Mouse (Mus musculus): ENCODE measurements around the gene D3Ertd751e.

The D3Ertd751e gene

DNA sequence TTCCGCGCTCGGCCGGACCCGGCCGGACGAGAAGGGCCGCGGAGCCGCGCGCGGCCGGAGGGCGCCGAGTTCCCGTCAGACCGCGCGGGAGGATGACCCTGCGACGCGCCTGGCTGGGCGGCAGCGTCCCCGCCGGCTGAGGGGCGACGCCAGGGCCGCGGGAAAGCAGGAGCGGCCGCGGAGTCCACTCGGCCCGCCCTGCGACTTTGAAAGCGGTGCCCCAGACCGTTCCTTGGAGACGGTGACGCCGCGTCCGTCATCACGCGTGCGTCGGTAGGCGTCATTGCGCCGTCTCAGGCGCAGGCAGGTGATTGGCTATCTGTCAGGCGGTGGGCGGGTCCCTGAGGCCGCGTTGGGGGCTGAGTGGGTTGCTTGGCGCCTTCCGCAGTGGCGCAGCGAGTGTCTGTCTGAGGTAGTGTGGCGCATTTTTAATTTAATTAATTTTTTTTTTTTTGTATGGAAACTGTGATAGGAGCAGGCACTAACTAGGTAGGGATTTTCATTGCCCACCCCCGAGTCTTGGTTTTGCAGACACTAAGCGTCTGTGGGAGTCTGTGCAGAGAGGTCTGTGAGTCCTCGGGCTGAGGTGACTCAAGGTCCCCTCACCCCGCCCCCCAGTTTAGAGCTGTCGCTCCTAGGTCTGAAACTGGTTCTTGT is at the start of gene D3Ertd751e, which contains the start of gene Sclt1:
Gene D3Ertd751e (plus strand): TSS at position 334 of the 657 bp plus-strand sequence.
Gene Sclt1 (minus strand): TSS at position 237 of the 657 bp plus-strand sequence.
- DNase-seq (ENCODE audit: low read depth, low spot score), result peak; percentile 93

DNA sequence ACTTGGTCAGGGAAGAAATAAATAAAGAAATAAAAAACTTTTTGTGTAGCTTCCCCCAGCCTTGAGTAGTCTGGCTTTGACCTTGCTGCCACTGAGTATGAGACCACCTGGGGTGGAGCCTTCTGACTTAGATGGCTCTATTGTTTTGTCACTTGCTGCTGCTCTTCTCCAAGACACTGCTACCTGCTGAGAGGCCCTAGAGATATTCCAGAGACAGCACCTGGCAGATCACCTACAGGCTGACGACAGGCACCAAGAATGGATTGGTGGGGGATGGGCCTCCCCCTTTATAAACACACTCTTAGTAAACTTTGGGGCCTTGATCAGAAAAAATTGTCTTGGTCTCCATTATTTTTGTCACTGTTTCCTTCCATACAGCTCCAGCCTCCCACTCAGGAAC is 46.7 kb upstream of the D3Ertd751e start:
- DNase-seq (ENCODE audit: low read depth, low spot score), result no peak

DNA sequence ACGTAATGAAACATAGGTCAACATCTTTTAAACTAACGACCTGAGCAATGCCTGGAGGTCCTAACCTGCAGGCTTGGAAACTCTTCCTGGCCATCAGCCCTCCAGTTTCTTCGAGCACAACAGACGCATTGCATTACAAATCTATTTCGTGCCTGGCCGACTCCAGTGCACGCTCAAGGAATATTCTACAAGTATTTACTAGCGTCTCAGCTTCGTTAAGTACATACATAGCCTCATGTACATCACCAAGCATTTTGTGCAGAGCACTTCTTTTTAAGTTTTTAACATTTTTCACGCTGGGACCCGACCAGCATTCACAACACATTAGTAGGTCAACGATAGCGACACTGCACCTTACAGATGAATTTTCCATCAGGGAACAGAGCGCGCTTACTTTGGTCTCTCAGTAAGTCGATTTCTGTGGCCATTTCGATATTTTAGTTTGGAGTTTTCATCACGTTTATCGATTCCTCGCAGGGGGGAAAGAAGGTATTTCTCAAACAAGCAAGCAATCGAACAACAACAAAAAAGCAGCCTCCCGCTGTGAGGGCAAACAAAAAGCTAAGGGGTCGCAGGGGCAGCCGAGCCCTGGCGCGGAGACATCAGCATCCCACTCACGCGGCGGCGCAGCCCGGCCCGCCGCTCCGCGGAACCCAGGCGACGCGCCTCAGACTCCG is 672 bp upstream of the D3Ertd751e start:
- DNase-seq (ENCODE audit: low read depth, low spot score), result peak; percentile 36

DNA sequence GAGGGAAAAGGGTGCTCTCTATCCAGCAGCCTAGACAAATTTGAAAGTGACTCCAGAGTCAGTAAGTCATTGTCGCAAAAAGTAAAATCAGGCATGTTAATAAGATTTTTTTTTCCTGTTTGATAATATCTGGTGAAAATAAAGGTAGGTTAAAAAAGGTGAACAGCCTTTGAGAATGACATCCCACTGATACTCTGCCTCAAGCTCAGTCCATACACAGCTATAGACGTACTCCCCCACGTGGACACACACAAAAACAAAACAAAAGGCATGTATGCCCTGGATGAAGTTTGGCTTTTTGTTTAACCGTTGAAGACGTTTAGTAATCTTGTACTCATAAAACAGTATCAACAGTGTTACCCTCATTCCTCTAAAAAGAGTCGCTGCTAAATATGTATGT is 1.0 kb downstream of the D3Ertd751e start:
- DNase-seq (ENCODE audit: low read depth, low spot score), result no peak

DNA sequence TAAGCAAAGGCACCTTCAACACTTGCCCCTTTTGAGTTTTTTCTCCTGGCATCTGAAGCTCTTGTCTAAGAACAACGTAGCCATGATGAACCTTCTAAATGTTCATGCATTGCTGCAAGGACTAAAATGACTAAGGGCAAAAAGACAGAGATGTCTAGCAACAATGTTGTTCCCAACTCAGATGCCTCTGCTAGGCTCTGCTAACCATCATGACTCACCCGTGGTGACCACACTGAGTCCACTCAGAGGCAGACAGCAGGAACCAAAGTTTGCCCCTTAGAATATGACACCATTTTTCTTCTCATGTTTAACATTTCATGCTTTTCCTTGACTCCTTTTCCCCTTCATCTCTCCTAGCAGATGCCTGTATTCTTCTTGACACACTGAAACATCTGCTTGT is 12.1 kb downstream of the D3Ertd751e start:
- DNase-seq (ENCODE audit: low read depth, low spot score), result no peak

DNA sequence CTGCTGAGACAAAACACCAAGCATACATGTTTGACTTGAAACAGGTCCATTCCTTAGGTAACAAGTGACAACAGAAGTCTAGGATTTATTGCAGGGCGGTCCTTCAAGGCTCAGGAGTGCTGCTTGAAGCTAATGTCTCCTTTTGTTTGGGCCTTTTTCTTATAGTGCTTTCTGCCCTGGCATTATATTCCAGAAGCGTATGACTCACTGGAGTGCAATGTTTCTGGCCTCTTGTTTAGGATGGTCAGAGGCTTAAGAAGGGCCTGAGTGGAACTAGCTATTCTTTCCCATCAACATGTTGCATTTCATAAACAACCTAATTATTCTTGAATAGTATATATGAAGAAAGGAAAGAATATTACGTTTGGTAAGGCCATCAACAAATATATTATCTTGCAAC is 19.7 kb downstream of the D3Ertd751e start:
- no peak for DNase-seq (ENCODE audit: low read depth, low spot score)

DNA sequence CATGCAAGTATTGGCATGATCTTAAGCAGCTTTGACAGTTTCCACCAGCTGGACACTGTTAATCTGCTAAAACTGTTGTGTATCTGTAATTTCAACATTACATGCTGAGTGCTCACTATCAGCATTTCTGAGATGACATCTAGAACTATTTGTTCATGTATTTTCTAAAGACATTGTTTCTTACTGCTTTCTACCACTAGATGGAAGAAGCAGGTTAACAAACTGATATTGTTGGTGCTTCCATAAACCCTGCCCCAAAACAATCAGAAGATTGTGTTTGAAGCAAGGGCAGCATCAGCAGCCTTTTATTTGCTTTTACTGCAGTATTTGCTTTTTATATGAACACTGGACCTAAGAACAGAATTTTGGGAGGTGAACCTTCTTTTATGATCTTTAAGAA is 70.0 kb downstream of the D3Ertd751e start:
- DNase-seq (ENCODE audit: low read depth, low spot score), result no peak
